Mouse (Mus musculus) liver, embryonic 14.5 days (tissue): ENCODE results near the gene Tsnaxip1.

Experiments used
- CTCF ChIP-seq: IDR thresholded peaks from 2 replicates; pipeline ENCODE4 v1.5.1; 2016; ENCODE audit warnings: antibody characterized with exemption, low read depth, control low read depth
- EP300 ChIP-seq: IDR thresholded peaks from 2 replicates; pipeline ENCODE4 v1.6.1; 2016; ENCODE audit warnings: antibody characterized with exemption, low read depth

DNA sequence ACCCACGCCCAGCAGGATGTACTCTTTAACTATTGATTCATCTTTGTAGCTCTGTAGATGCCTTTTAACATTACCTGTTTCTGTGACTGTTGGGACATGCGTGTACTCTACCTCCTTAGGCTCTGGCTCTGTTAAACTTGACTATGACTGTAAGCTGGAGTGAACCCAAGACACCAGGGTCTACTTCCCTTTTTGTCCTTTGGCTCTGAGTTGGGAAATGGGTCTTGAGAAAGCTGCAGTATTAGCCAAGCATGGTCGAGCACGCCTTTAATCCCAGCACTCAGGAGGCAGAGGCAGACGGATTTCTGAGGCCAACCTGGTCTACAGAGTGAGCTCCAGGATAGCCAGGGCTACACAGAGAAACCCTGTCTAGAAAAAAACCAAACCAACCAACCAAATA, 31.0 kb downstream of the Tsnaxip1 start:
- no peak for TF ChIP-seq CTCF
- no peak for TF ChIP-seq EP300
